Mouse (Mus musculus) Patski (cell line): ENCODE results near the gene Thg1l. TPM values are rescaled to one million over a fixed set of nuclear protein-coding genes. Genes with fewer than 3 reads are reported as not detected.
A peak's percentile ranks its signal among the peaks of the same experiment; 100 is the strongest.

Experiments used
- ATAC-seq: fragments of 100-300 bp; one replicate; pipeline ENCODE4 v1.8.0; 2021
- CTCF ChIA-PET: fragments of 350-600 bp; sonication (Branson Sonifier 250); formaldehyde crosslinking; loops from one replicate; lab custom pipeline; 2022; ENCODE audit warnings: inconsistent platforms; lab: Charles Lee
- POLR2A ChIA-PET: fragments of 350-600 bp; sonication (Branson Sonifier 250); formaldehyde crosslinking; loops from one replicate; lab custom pipeline; 2022; ENCODE audit warnings: antibody characterized with exemption, inconsistent platforms; lab: Charles Lee
- DNase-seq: peaks from one replicate; pipeline ENCODE4 v3.0.0-alpha.2; 2011; ENCODE audit warnings: low read depth, low spot score
- H3K27me3 ChIP-seq: fragments of 371-371 bp; one replicate; pipeline ENCODE4 v1.5.1; 2021
- CTCF ChIP-seq: fragments of 100-300 bp; IDR thresholded peaks from one replicate; pipeline ENCODE4 v1.5.1; 2021
- in situ Hi-C: fragments of 300-500 bp; cut with MboI; formaldehyde crosslinking; loops from 3 replicates; pipeline ENCODE4 v1.11.1; 2018; ENCODE audit warnings: low pct_unique_long_range_greater_than_20kb, mixed read lengths
- polyA plus RNA-seq: library from polyadenylated mRNA; unstranded; gene quantifications from one replicate; pipeline ENCODE4 v1.2.3, GENCODE M21; 2021

The Thg1l gene
- polyA plus RNA-seq, 1 experiment from 2014 or later = 9.6 TPM

- ChIA-PET CTCF (no interaction called here), POLR2A (no interaction called here)
- in situ Hi-C loops = loop anchor here (5.0 kb wide), 1 partner anchor 248 kb away; no protein-coding TSS in a partner anchor
- no peak for ATAC-seq
- DNase-seq = no peak
- no peak for TF ChIP-seq CTCF
- H3K27me3 ChIP-seq = no peaks in the 10 kb centered on the region
Observed at GRCm38 (mm10) chr11:45959598-45959997, 4.3 kb upstream of the Thg1l start.

- no peak for TF ChIP-seq CTCF
- H3K27me3 ChIP-seq = no peaks in the 10 kb centered on the region
- ATAC-seq (no peak), DNase-seq (no peak)
- in situ Hi-C loops = no loop called here
- ChIA-PET CTCF (no interaction called here), POLR2A (no interaction called here)
Observed at GRCm38 (mm10) chr11:45947491-45947890, 7.8 kb downstream of the Thg1l start.

- no peak for TF ChIP-seq CTCF
- in situ Hi-C loops = no loop called here
- ChIA-PET POLR2A (no interaction called here), CTCF (interaction anchor here (0.9 to 3.9 kb wide), 3 partner anchors 8 to 22 kb away, joined by 3 to 21 read pairs (median 3); partner anchors contain the start of gene Thg1l)
- no peak for ATAC-seq
- no peak for DNase-seq
- no peaks in the 10 kb centered on the region for H3K27me3 ChIP-seq
Observed at GRCm38 (mm10) chr11:45946796-45947195, 8.5 kb downstream of the Thg1l start.

- in situ Hi-C loops = no loop called here
- H3K27me3 ChIP-seq = no peaks in the 10 kb centered on the region
- ATAC-seq (peak; percentile 97), DNase-seq (peak; percentile 71)
- TF ChIP-seq CTCF = peak; percentile 100
- CTCF ChIA-PET = interaction anchor here (2.2 to 3.9 kb wide), 2 partner anchors 10 to 11 kb away, joined by 10 to 21 read pairs; partner anchors contain the start of gene Thg1l
- POLR2A ChIA-PET = interaction anchor here (0.5 to 0.7 kb wide), 2 partner anchors 288 to 612 kb away, joined by 3 read pairs; no protein-coding TSS in a partner anchor
Observed at GRCm38 (mm10) chr11:45944643-45945156, 10.6 kb downstream of the Thg1l start, which contains the start of gene Lsm11. TSS of gene Lsm11 (minus strand) at chr11:45944935.

GRCm38 (mm10) chr11:45943891-45944642 is 11.2 kb downstream of the Thg1l start:
- CTCF ChIA-PET = interaction anchor here (0.9 to 3.9 kb wide), 5 partner anchors 8 to 17 kb away, joined by 3 to 21 read pairs (median 4); partner anchors contain the start of gene Thg1l
- ATAC-seq (peak; percentile 52), DNase-seq (no peak)
- in situ Hi-C loops = no loop called here
- no peak for TF ChIP-seq CTCF
- no peaks in the 10 kb centered on the region for H3K27me3 ChIP-seq
- POLR2A ChIA-PET = interaction anchor here (0.7 to 1.0 kb wide), 2 partner anchors 10 to 288 kb away, joined by 3 read pairs; no protein-coding TSS in a partner anchor

GRCm38 (mm10) chr11:45943108-45943705 is 12.1 kb downstream of the Thg1l start:
- TF ChIP-seq CTCF = no peak
- ChIA-PET CTCF (interaction anchor here (0.9 to 3.9 kb wide), 5 partner anchors 9 to 272 kb away, joined by 3 to 21 read pairs (median 3); partner anchors contain the start of gene Thg1l), POLR2A (interaction anchor here (1.0 kb wide), 1 partner anchor 9 kb away, joined by 3 read pairs; no protein-coding TSS in a partner anchor)
- DNase-seq (no peak), ATAC-seq (no peak)
- H3K27me3 ChIP-seq = no peaks in the 10 kb centered on the region
- in situ Hi-C loops = no loop called here

GRCm38 (mm10) chr11:45942281-45942680 is 13.0 kb downstream of the Thg1l start:
- ChIA-PET POLR2A (no interaction called here), CTCF (interaction anchor here (0.7 to 1.5 kb wide), 3 partner anchors 9 to 16 kb away, joined by 3 to 5 read pairs (median 4); no protein-coding TSS in a partner anchor)
- DNase-seq (no peak), ATAC-seq (no peak)
- H3K27me3 ChIP-seq = no peaks in the 10 kb centered on the region
- in situ Hi-C loops = no loop called here
- TF ChIP-seq CTCF = no peak

- no peak for TF ChIP-seq CTCF
- ChIA-PET CTCF (interaction anchor here (1.2 to 2.8 kb wide), 3 partner anchors 9 to 12 kb away, joined by 5 to 15 read pairs (median 12); no protein-coding TSS in a partner anchor), POLR2A (no interaction called here)
- in situ Hi-C loops = no loop called here
- ATAC-seq (no peak), DNase-seq (no peak)
- H3K27me3 ChIP-seq = no peaks in the 10 kb centered on the region
Observed at GRCm38 (mm10) chr11:45938917-45939316, 16.4 kb downstream of the Thg1l start.

- in situ Hi-C loops = no loop called here
- CTCF ChIA-PET = interaction anchor here (2.8 kb wide), 1 partner anchor 11 kb away, joined by 15 read pairs; no protein-coding TSS in a partner anchor
- TF ChIP-seq CTCF = no peak
- POLR2A ChIA-PET = no interaction called here
- ATAC-seq = no peak
- H3K27me3 ChIP-seq = no peaks in the 10 kb centered on the region
- no peak for DNase-seq
Observed at GRCm38 (mm10) chr11:45937478-45937877, 17.8 kb downstream of the Thg1l start.

- DNase-seq = no peak
- no peaks in the 10 kb centered on the region for H3K27me3 ChIP-seq
- TF ChIP-seq CTCF = no peak
- ChIA-PET CTCF (interaction anchor here (2.9 kb wide), 1 partner anchor 12 kb away, joined by 10 read pairs; the partner anchor contains the start of gene Lsm11), POLR2A (no interaction called here)
- in situ Hi-C loops = no loop called here
- no peak for ATAC-seq
Observed at GRCm38 (mm10) chr11:45932771-45933170, 22.5 kb downstream of the Thg1l start.
